Mouse (Mus musculus): ENCODE data around the gene Gm13290. TPM values are rescaled to one million over a fixed set of nuclear protein-coding genes. Genes with fewer than 3 reads are reported as not detected.
"Not testable (repeated sequence)": the region's sequence is repeated elsewhere in the genome, so short reads cannot be mapped to it uniquely, and the experiment has no call there.

Gene Gm13290
- total and polyA plus RNA-seq, 2 experiments from 2014 or later, result not detected

GRCm38 (mm10) chr4:88805231-88805630 lies 31.6 kb downstream of the Gm13290 start, which contains the start of gene Gm13288:
TSS of gene Gm13288 (plus strand) at chr4:88805531.
- not testable (repeated sequence) for H3K27ac ChIP-seq (ENCODE audit: low read depth, low read length); ATAC-seq (ENCODE audit: low FRiP score); H3K4me1 ChIP-seq (ENCODE audit: insufficient read depth, low read length); H3K27me3 ChIP-seq (ENCODE audit: insufficient read depth, low read length); H3K4me3 ChIP-seq (ENCODE audit: low read depth, low read length); H3K36me3 ChIP-seq (ENCODE audit: insufficient read depth, low read length); H3K9ac ChIP-seq (replicated peaks; ENCODE audit: low read length, poor library complexity, severe bottlenecking); H3K9me3 ChIP-seq (ENCODE audit: low read length); DNase-seq (ENCODE audit: low spot score)
- peak within 1 kb of the TSS; percentile 35 for H3K4me2 ChIP-seq (ENCODE audit: low read depth, low read length, poor library complexity, severe bottlenecking)
- no CpG with 5 or more reads among the region's 8 CpGs for WGBS

- H3K27me3 ChIP-seq (ENCODE audit: insufficient read depth, low read length); H3K9me3 ChIP-seq (ENCODE audit: low read length); DNase-seq (ENCODE audit: low spot score); H3K4me1 ChIP-seq (ENCODE audit: insufficient read depth, low read length); H3K9ac ChIP-seq (replicated peaks; ENCODE audit: low read length, poor library complexity, severe bottlenecking); H3K36me3 ChIP-seq (ENCODE audit: insufficient read depth, low read length); ATAC-seq (ENCODE audit: low FRiP score); H3K4me3 ChIP-seq (ENCODE audit: low read depth, low read length); H3K27ac ChIP-seq (ENCODE audit: low read depth, low read length): not testable (repeated sequence)
- WGBS, result no CpG with 5 or more reads among the region's 34 CpGs
- peak; percentile 14; the same call in 1 of the 2 replicates for TF ChIP-seq CTCF (IDR thresholded peaks at IDR 0.05)
- H3K4me2 ChIP-seq (ENCODE audit: low read depth, low read length, poor library complexity, severe bottlenecking), result peak overlapping the region; percentile 35
Observed at GRCm38 (mm10) chr4:88805761-88806160, 32.1 kb downstream of the Gm13290 start.

- WGBS, result 66% methylated on average over 3 of the region's 3 CpGs
- Histone ChIP-seq H3K27me3 (ENCODE audit: insufficient read depth, low read length) (no peaks in the 10 kb centered on the region), H3K4me3 (ENCODE audit: low read depth, low read length) (no peak within 1 kb of the TSS), H3K27ac (ENCODE audit: low read depth, low read length) (no peak within 1 kb of the TSS), H3K4me1 (ENCODE audit: insufficient read depth, low read length) (no peaks in the 10 kb centered on the region), H3K36me3 (ENCODE audit: insufficient read depth, low read length) (no peaks in the 10 kb centered on the region), H3K9ac (replicated peaks; ENCODE audit: low read length, poor library complexity, severe bottlenecking) (no peak within 1 kb of the TSS), H3K4me2 (ENCODE audit: low read depth, low read length, poor library complexity, severe bottlenecking) (no peak within 1 kb of the TSS), H3K9me3 (ENCODE audit: low read length) (no peaks in the 10 kb centered on the region)
- ATAC-seq (ENCODE audit: low FRiP score), result no peak
- no peak for DNase-seq (ENCODE audit: low spot score)
- no peak for TF ChIP-seq CTCF (IDR thresholded peaks at IDR 0.05)
Observed at GRCm38 (mm10) chr4:88815928-88816327, 42.3 kb downstream of the Gm13290 start, which contains the start of gene Ifna7. TSS of gene Ifna7 (plus strand) at chr4:88816228.

- Histone ChIP-seq H3K4me3 (ENCODE audit: low read depth, low read length) (no peak within 1 kb of the TSS), H3K9ac (replicated peaks; ENCODE audit: low read length, poor library complexity, severe bottlenecking) (no peak within 1 kb of the TSS), H3K4me2 (ENCODE audit: low read depth, low read length, poor library complexity, severe bottlenecking) (no peak within 1 kb of the TSS), H3K27me3 (ENCODE audit: insufficient read depth, low read length) (no peaks in the 10 kb centered on the region), H3K27ac (ENCODE audit: low read depth, low read length) (no peak within 1 kb of the TSS), H3K4me1 (ENCODE audit: insufficient read depth, low read length) (no peaks in the 10 kb centered on the region), H3K36me3 (ENCODE audit: insufficient read depth, low read length) (no peaks in the 10 kb centered on the region), H3K9me3 (ENCODE audit: low read length) (no peaks in the 10 kb centered on the region)
- 89% methylated on average over 1 of the region's 1 CpGs for WGBS
- TF ChIP-seq CTCF (IDR thresholded peaks at IDR 0.05), result no peak
- ATAC-seq (ENCODE audit: low FRiP score) (no peak), DNase-seq (ENCODE audit: low spot score) (no peak)
Observed at GRCm38 (mm10) chr4:88819659-88820058, 46.0 kb downstream of the Gm13290 start, which contains the start of gene Ifna11. TSS of gene Ifna11 (plus strand) at chr4:88819959.

GRCm38 (mm10) chr4:88822995-88823394 lies 49.4 kb downstream of the Gm13290 start:
- H3K9me3 ChIP-seq (ENCODE audit: low read length), result no peaks in the 10 kb centered on the region
- ATAC-seq (ENCODE audit: low FRiP score) (no peak), DNase-seq (ENCODE audit: low spot score) (peak; percentile 42)
- no peaks in the 10 kb centered on the region for H3K36me3 ChIP-seq (ENCODE audit: insufficient read depth, low read length)
- H3K27ac ChIP-seq (ENCODE audit: low read depth, low read length), result no peak overlapping the region
- no peak overlapping the region for H3K4me2 ChIP-seq (ENCODE audit: low read depth, low read length, poor library complexity, severe bottlenecking)
- WGBS, result 18% methylated on average over 4 of the region's 4 CpGs
- H3K4me3 ChIP-seq (ENCODE audit: low read depth, low read length), result no peak overlapping the region
- no peaks in the 10 kb centered on the region for H3K27me3 ChIP-seq (ENCODE audit: insufficient read depth, low read length)
- H3K4me1 ChIP-seq (ENCODE audit: insufficient read depth, low read length), result no peaks in the 10 kb centered on the region
- TF ChIP-seq CTCF (IDR thresholded peaks at IDR 0.05), result peak; percentile 75
- H3K9ac ChIP-seq (replicated peaks; ENCODE audit: low read length, poor library complexity, severe bottlenecking), result no peak overlapping the region

Other genes with a start within 250 kb of the Gm13290 start
Only the 30 nearest of the 31 such genes appear.
- not detected in 2 replicates for gene Ifna14, start 202.0 kb upstream of the Gm13290 start, total RNA-seq (2014; rRNA removed)
- gene Ifna14, start 202.0 kb upstream of the Gm13290 start, polyA plus RNA-seq (2015; fragmentation: Nextera tagmentation; extraction: Ambion mirVana), result not detected in 2 replicates
- not detected in 2 replicates for gene Ifna9, start 181.4 kb upstream of the Gm13290 start, total RNA-seq (2014; rRNA removed)
- not detected in 2 replicates for gene Ifna9, start 181.4 kb upstream of the Gm13290 start, polyA plus RNA-seq (2015; fragmentation: Nextera tagmentation; extraction: Ambion mirVana)
- not detected in 2 replicates for gene Ifna12, start 170.5 kb upstream of the Gm13290 start, total RNA-seq (2014; rRNA removed)
- not detected in 2 replicates for gene Ifna12, start 170.5 kb upstream of the Gm13290 start, polyA plus RNA-seq (2015; fragmentation: Nextera tagmentation; extraction: Ambion mirVana)
- not detected in 2 replicates for gene C87499, start 139.4 kb upstream of the Gm13290 start, total RNA-seq (2014; rRNA removed)
- not detected in 2 replicates for gene C87499, start 139.4 kb upstream of the Gm13290 start, polyA plus RNA-seq (2015; fragmentation: Nextera tagmentation; extraction: Ambion mirVana)
- not detected in 2 replicates for gene Ifna13, start 129.4 kb upstream of the Gm13290 start, total RNA-seq (2014; rRNA removed)
- gene Ifna13, start 129.4 kb upstream of the Gm13290 start, polyA plus RNA-seq (2015; fragmentation: Nextera tagmentation; extraction: Ambion mirVana), result not detected in 2 replicates
- not detected in 2 replicates for gene Ifna16, start 96.9 kb upstream of the Gm13290 start, total RNA-seq (2014; rRNA removed)
- gene Ifna16, start 96.9 kb upstream of the Gm13290 start, polyA plus RNA-seq (2015; fragmentation: Nextera tagmentation; extraction: Ambion mirVana), result not detected in 2 replicates
- not detected in 2 replicates for gene Ifna2, start 89.9 kb upstream of the Gm13290 start, total RNA-seq (2014; rRNA removed)
- gene Ifna2, start 89.9 kb upstream of the Gm13290 start, polyA plus RNA-seq (2015; fragmentation: Nextera tagmentation; extraction: Ambion mirVana), result not detected in 2 replicates
- not detected in 2 replicates for gene Ifnab, start 82.5 kb upstream of the Gm13290 start, total RNA-seq (2014; rRNA removed)
- not detected in 2 replicates for gene Ifnab, start 82.5 kb upstream of the Gm13290 start, polyA plus RNA-seq (2015; fragmentation: Nextera tagmentation; extraction: Ambion mirVana)
- gene Gm26566, start 52.0 kb upstream of the Gm13290 start, total RNA-seq (2014; rRNA removed), result 0.71 TPM in 1 of 2 replicates, not detected in the other
- 0.49 and 1.3 TPM in 2 replicates for gene Gm26566, start 52.0 kb upstream of the Gm13290 start, polyA plus RNA-seq (2015; fragmentation: Nextera tagmentation; extraction: Ambion mirVana)
- 148 and 172 TPM in 2 replicates for gene Klhl9, start 51.4 kb upstream of the Gm13290 start, total RNA-seq (2014; rRNA removed)
- gene Klhl9, start 51.4 kb upstream of the Gm13290 start, polyA plus RNA-seq (2015; fragmentation: Nextera tagmentation; extraction: Ambion mirVana), result 77.6 and 82.5 TPM in 2 replicates
- gene Gm13271, start 19.0 kb upstream of the Gm13290 start, total RNA-seq (2014; rRNA removed), result not detected in 2 replicates
- not detected in 2 replicates for gene Gm13271, start 19.0 kb upstream of the Gm13290 start, polyA plus RNA-seq (2015; fragmentation: Nextera tagmentation; extraction: Ambion mirVana)
- gene Gm13283, start 13.7 kb upstream of the Gm13290 start, total RNA-seq (2014; rRNA removed), result not detected in 2 replicates
- gene Gm13283, start 13.7 kb upstream of the Gm13290 start, polyA plus RNA-seq (2015; fragmentation: Nextera tagmentation; extraction: Ambion mirVana), result not detected in 2 replicates
- gene Gm13289, start 3.1 kb downstream of the Gm13290 start, total RNA-seq (2014; rRNA removed), result not detected in 2 replicates
- not detected in 2 replicates for gene Gm13289, start 3.1 kb downstream of the Gm13290 start, polyA plus RNA-seq (2015; fragmentation: Nextera tagmentation; extraction: Ambion mirVana)
- not detected in 2 replicates for gene Gm13272, start 6.0 kb downstream of the Gm13290 start, total RNA-seq (2014; rRNA removed)
- gene Gm13272, start 6.0 kb downstream of the Gm13290 start, polyA plus RNA-seq (2015; fragmentation: Nextera tagmentation; extraction: Ambion mirVana), result not detected in 2 replicates
- not detected in 2 replicates for gene Ifnz, start 8.3 kb downstream of the Gm13290 start, total RNA-seq (2014; rRNA removed)
- not detected in 2 replicates for gene Ifnz, start 8.3 kb downstream of the Gm13290 start, polyA plus RNA-seq (2015; fragmentation: Nextera tagmentation; extraction: Ambion mirVana)
- not detected in 2 replicates for gene Gm13276, start 11.9 kb downstream of the Gm13290 start, total RNA-seq (2014; rRNA removed)
- gene Gm13276, start 11.9 kb downstream of the Gm13290 start, polyA plus RNA-seq (2015; fragmentation: Nextera tagmentation; extraction: Ambion mirVana), result not detected in 2 replicates
- gene Gm13277, start 14.8 kb downstream of the Gm13290 start, total RNA-seq (2014; rRNA removed), result not detected in 2 replicates
- not detected in 2 replicates for gene Gm13277, start 14.8 kb downstream of the Gm13290 start, polyA plus RNA-seq (2015; fragmentation: Nextera tagmentation; extraction: Ambion mirVana)
- not detected in 2 replicates for gene Gm13278, start 17.7 kb downstream of the Gm13290 start, total RNA-seq (2014; rRNA removed)
- not detected in 2 replicates for gene Gm13278, start 17.7 kb downstream of the Gm13290 start, polyA plus RNA-seq (2015; fragmentation: Nextera tagmentation; extraction: Ambion mirVana)
- not detected in 2 replicates for gene Gm13275, start 20.7 kb downstream of the Gm13290 start, total RNA-seq (2014; rRNA removed)
- gene Gm13275, start 20.7 kb downstream of the Gm13290 start, polyA plus RNA-seq (2015; fragmentation: Nextera tagmentation; extraction: Ambion mirVana), result not detected in 2 replicates
- not detected in 2 replicates for gene Gm13279, start 23.6 kb downstream of the Gm13290 start, total RNA-seq (2014; rRNA removed)
- gene Gm13279, start 23.6 kb downstream of the Gm13290 start, polyA plus RNA-seq (2015; fragmentation: Nextera tagmentation; extraction: Ambion mirVana), result not detected in 2 replicates
- not detected in 2 replicates for gene Gm13285, start 25.8 kb downstream of the Gm13290 start, total RNA-seq (2014; rRNA removed)
- not detected in 2 replicates for gene Gm13285, start 25.8 kb downstream of the Gm13290 start, polyA plus RNA-seq (2015; fragmentation: Nextera tagmentation; extraction: Ambion mirVana)
- gene Gm13287, start 29.4 kb downstream of the Gm13290 start, total RNA-seq (2014; rRNA removed), result not detected in 2 replicates
- gene Gm13287, start 29.4 kb downstream of the Gm13290 start, polyA plus RNA-seq (2015; fragmentation: Nextera tagmentation; extraction: Ambion mirVana), result not detected in 2 replicates
- gene Gm13288, start 31.7 kb downstream of the Gm13290 start, total RNA-seq (2014; rRNA removed), result not detected in 2 replicates
- not detected in 2 replicates for gene Gm13288, start 31.7 kb downstream of the Gm13290 start, polyA plus RNA-seq (2015; fragmentation: Nextera tagmentation; extraction: Ambion mirVana)
- not detected in 2 replicates for gene Ifna7, start 42.4 kb downstream of the Gm13290 start, total RNA-seq (2014; rRNA removed)
- not detected in 2 replicates for gene Ifna7, start 42.4 kb downstream of the Gm13290 start, polyA plus RNA-seq (2015; fragmentation: Nextera tagmentation; extraction: Ambion mirVana)
- not detected in 2 replicates for gene Ifna11, start 46.1 kb downstream of the Gm13290 start, total RNA-seq (2014; rRNA removed)
- gene Ifna11, start 46.1 kb downstream of the Gm13290 start, polyA plus RNA-seq (2015; fragmentation: Nextera tagmentation; extraction: Ambion mirVana), result not detected in 2 replicates
- gene Ifna6, start 53.6 kb downstream of the Gm13290 start, total RNA-seq (2014; rRNA removed), result not detected in 2 replicates
- gene Ifna6, start 53.6 kb downstream of the Gm13290 start, polyA plus RNA-seq (2015; fragmentation: Nextera tagmentation; extraction: Ambion mirVana), result not detected in 2 replicates
- not detected in 2 replicates for gene Ifna5, start 61.7 kb downstream of the Gm13290 start, total RNA-seq (2014; rRNA removed)
- gene Ifna5, start 61.7 kb downstream of the Gm13290 start, polyA plus RNA-seq (2015; fragmentation: Nextera tagmentation; extraction: Ambion mirVana), result not detected in 2 replicates
- not detected in 2 replicates for gene Ifna4, start 68.0 kb downstream of the Gm13290 start, total RNA-seq (2014; rRNA removed)
- gene Ifna4, start 68.0 kb downstream of the Gm13290 start, polyA plus RNA-seq (2015; fragmentation: Nextera tagmentation; extraction: Ambion mirVana), result not detected in 2 replicates
- gene Ifna1, start 76.3 kb downstream of the Gm13290 start, total RNA-seq (2014; rRNA removed), result not detected in 2 replicates
- not detected in 2 replicates for gene Ifna1, start 76.3 kb downstream of the Gm13290 start, polyA plus RNA-seq (2015; fragmentation: Nextera tagmentation; extraction: Ambion mirVana)
- gene Ifne, start 106.4 kb downstream of the Gm13290 start, total RNA-seq (2014; rRNA removed), result not detected in 2 replicates
- gene Ifne, start 106.4 kb downstream of the Gm13290 start, polyA plus RNA-seq (2015; fragmentation: Nextera tagmentation; extraction: Ambion mirVana), result not detected in 2 replicates

Measured in midbrain, postnatal 0 days (tissue).